Mouse (Mus musculus): ENCODE measurements around the gene Raver1.

DNA sequence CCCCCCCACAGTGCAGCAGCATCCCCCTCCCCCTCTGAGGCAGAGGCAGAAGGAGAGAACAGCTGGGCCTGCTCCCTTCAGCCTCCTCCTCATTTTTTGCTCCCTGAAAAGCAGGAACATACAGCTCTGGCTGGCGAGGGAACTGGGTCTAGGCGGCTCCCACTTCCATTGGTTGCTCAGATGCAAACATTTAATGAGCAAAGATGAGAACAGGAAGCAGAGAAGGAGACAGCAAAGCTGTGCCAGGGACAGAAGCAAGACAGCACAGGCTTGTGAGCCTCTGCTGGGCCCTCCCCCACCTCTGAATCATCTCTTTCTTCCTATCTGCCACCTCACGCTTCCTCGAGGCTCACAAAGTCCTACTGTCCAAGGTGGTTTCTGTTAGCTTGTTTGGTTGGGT, 50.5 kb downstream of the Raver1 start:
- TF ChIP-seq POLR2A (IDR thresholded peaks at IDR 0.05; ENCODE audit: borderline replicate concordance, extremely low read depth, low read depth, low read length) (no peak), CTCF (IDR thresholded peaks at IDR 0.05; ENCODE audit: insufficient read depth, low read length) (no peak)

Measured in lung, adult 2 months (tissue).